Mouse (Mus musculus) cerebellum, postnatal 36 days (tissue): ENCODE data around the gene Ptprn.

Experiments used
- DNase-seq, 2 experiments: peaks; one replicate each; pipeline ENCODE4 v3.0.0; 2021 to 2022; ENCODE audit warnings: mixed read lengths in 2 of 2

Gene Ptprn

GRCm38 (mm10) chr1:75222926-75223325 is 41.4 kb downstream of the Ptprn start:
- no peak for DNase-seq

GRCm38 (mm10) chr1:75221538-75221937 is 42.8 kb downstream of the Ptprn start:
- no peak for DNase-seq

GRCm38 (mm10) chr1:75219531-75219930 is 44.8 kb downstream of the Ptprn start, which contains the start of gene Tuba4a:
Gene Tuba4a (minus strand): TSS chr1:75219865.
- peak in 1 of 2 experiments; percentile 69 for DNase-seq

GRCm38 (mm10) chr1:75219078-75219477 is 45.2 kb downstream of the Ptprn start:
- DNase-seq: peak; percentile 97

- peak; percentile 92 to 93 for DNase-seq
These were observed 45.9 kb downstream of the Ptprn start for GRCm38 (mm10) chr1:75218227-75219001.

GRCm38 (mm10) chr1:75217893-75218226 is 46.4 kb downstream of the Ptprn start:
- no peak for DNase-seq

GRCm38 (mm10) chr1:75216797-75217585 is 47.3 kb downstream of the Ptprn start:
- DNase-seq: peak; percentile 59 to 60

GRCm38 (mm10) chr1:75215785-75216184 is 48.5 kb downstream of the Ptprn start:
- DNase-seq: no peak

- DNase-seq: no peak
These were observed 49.4 kb downstream of the Ptprn start for GRCm38 (mm10) chr1:75214886-75215285.

- DNase-seq: no peak
These were observed 49.9 kb downstream of the Ptprn start for GRCm38 (mm10) chr1:75214442-75214841.

- no peak for DNase-seq
These were observed 51.2 kb downstream of the Ptprn start for GRCm38 (mm10) chr1:75213096-75213495.

- no peak for DNase-seq
These were observed 51.8 kb downstream of the Ptprn start for GRCm38 (mm10) chr1:75212542-75212941.

GRCm38 (mm10) chr1:75211141-75211708 is 53.1 kb downstream of the Ptprn start:
- no peak for DNase-seq

- peak; percentile 96 to 98 for DNase-seq
These were observed 53.9 kb downstream of the Ptprn start, which contains the start of the genes Glb1l and Stk16 for GRCm38 (mm10) chr1:75210136-75211087. Gene Glb1l (minus strand): TSS chr1:75210813. Gene Stk16 (plus strand): TSS chr1:75210838.

GRCm38 (mm10) chr1:75208967-75209678 is 55.2 kb downstream of the Ptprn start:
- DNase-seq: no peak

- DNase-seq: no peak
These were observed 63.1 kb downstream of the Ptprn start for GRCm38 (mm10) chr1:75201236-75201635.
